Mouse (Mus musculus) right cerebral cortex, adult 18-20 months (tissue): ENCODE results near the gene Mcm9.
"Not testable (repeated sequence)": the region's sequence is repeated elsewhere in the genome, so short reads cannot be mapped to it uniquely, and the experiment has no call there.

ENCODE experiments used
- DNase-seq: peaks from one replicate; pipeline ENCODE4 v3.0.0; 2022; ENCODE audit warnings: mixed read lengths

The Mcm9 gene

DNA sequence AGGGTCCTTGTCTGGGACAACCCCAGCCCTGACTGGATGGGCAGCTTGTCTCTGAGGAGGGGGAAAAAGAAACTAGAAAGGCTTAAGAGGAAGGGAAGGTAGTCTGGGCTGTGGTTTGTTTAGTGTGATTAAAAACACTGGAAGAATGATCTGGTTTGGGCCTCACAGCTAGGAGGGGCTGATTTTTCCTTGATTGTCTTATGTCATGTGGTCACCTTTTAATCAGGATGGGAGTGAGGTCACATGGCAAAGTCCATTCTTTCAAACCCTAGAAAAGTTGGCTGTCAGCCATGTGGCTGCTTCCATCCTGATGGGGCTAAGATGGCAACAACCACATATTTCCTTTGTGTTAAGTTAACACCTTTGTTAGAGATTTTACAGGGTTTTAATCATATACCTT is 61.7 kb downstream of the Mcm9 start:
- DNase-seq, result no peak

DNA sequence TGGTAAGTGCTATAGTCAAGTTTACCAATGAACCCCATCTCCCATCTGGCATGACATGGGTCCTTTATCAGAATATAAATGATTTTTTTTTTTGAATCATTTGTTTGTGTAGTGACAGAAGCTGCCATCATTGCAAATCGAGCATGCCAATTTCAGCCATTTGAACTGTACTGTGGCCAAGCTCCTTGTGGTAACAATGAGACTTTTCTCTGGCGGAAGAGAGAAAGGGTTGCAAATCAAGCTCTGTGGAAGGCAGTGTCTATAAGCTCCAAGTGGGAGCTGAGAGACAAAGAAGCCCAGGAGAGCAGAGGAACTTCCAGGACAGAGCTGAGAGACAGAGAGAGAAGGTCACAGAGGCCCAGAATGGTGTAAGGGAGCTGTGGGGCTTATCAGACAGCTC is 64.7 kb downstream of the Mcm9 start:
- DNase-seq, result no peak

GRCm38 (mm10) chr10:53562001-53562400 is 68.2 kb downstream of the Mcm9 start:
- no peak for DNase-seq

GRCm38 (mm10) chr10:53537596-53537995 is 92.6 kb downstream of the Mcm9 start:
- no peak for DNase-seq

- no peak for DNase-seq
These were observed 97.9 kb downstream of the Mcm9 start for GRCm38 (mm10) chr10:53532297-53532696.

DNA sequence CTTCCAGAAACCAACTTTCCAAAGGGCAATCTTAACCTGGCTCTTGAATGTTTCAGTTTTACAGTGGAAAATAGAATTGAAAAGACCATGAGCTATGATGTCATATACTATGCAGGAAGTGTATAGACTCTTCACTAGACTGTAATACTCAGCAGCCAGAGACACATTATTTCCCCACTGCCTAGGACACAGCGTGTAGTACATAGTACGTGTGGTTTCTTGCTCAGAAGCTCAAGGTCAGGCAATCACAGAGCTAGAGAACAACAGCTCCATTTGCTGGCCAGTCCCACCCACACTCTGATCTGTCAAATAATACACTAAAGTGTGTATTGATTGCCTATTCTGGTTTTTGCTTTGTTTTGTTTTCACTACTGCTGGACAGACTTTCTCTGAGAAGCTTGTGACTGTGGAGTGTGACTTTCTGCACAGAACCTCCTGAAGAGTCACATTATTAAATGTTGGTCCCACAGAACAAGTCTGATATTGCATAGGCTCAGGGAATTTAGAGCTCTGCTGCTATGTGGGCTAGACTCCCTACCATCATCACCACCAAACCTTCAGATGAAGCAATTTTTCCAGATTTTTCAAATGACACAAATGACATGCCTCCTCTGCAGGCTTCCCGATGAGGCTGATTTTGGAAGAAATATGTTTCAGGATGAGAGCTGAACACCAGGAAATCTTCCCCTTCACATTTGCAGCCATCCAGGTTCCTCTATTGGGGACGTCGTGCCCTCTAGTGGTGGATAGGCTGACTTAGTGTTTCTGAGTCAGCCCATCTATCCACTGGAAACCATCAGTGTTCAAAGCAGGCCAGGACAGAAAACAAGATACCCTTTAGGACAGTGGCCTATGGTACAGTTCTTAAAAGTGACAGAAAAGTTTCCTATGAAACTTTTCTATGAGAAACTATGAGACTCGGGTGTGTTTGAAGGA is 102.1 kb downstream of the Mcm9 start:
- peak; percentile 74 for DNase-seq

DNA sequence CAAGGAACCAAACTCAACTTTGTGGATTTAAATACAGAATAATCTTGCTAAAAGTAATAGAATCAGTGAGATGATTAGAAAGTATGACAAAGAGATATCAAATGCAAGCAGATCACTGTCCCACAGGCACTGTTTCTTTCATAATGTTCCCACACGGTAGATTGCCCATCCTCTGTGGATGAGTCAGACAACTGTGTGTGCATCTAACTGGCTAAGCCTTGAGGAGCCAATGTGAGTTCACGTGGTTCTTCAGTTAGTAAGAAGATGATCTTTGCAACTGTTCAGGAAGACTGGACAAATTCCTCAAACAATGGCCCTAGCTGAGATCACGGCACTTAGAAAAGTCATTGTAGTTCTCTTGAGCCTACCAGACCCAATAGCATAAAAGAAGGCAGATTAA is 102.9 kb downstream of the Mcm9 start:
- no peak for DNase-seq

DNA sequence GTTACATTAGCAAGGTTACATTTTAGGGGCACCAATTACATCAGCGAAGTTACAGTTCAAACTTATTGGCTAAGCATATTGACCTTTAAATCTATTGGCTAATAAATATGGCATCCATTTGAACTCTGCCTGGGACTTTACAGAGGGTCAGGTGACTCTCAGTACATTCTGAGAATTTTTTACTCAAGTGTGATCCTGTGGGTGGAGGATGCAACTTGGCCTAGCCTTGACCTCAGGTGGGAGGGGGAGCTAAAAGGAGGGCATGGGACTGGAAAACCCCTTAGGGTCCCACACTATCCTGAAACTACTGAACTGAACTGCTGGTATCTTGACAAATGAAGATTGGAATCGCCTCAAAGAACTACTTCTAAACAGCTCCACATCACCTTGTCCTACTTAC is 103.9 kb downstream of the Mcm9 start:
- DNase-seq, result no peak

DNA sequence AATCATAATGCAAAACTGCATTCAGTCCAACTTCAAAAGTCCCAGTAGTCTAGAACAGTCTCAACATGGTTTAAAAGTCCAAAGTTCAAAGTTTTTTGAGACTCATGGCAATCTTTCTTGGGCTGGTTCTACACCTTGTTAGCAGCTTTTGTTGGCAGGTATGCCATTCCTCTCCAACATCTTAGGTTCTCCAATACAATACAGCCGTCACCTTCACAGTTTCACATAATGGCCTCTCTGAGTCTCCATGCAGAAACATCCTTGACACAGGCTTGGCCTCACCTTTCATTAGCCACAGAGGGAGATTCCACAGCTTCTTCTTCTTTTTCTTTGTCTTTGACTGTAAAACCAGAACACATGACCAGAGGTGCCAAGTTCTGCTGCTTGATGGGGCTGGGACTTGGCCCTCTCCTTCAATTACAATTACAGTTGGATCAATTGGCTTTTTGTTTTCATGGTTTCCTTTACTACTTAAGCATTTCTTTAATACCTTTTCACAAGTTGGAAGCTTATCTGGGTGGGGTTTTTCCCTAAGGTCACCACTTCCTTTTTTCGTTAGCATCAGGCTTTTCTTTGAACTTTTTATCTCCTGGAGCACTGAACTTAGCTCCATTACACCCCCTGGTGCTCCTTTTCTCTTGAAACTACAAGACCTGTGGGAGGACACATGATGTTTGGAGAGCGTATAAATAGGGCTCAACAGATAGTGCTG is 104.8 kb downstream of the Mcm9 start:
- no peak for DNase-seq

- no peak for DNase-seq
These were observed 110.9 kb downstream of the Mcm9 start for GRCm38 (mm10) chr10:53519068-53519954.

DNA sequence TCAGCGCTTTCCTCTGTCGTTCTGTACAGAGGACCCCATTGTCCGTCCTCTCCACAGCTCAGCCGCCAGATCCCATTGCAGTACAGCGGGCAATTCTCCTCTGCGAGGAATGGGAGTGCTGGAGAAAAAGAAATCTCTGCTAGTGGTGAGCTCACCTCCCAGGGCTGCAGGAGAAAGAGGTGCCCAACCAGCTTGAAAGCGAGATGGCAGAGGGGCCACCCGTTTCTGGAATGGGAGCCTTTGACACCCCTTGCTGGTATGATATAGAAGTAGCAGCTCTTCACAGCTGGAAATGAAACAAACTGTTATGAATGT is 111.7 kb downstream of the Mcm9 start:
- DNase-seq, result no peak

DNA sequence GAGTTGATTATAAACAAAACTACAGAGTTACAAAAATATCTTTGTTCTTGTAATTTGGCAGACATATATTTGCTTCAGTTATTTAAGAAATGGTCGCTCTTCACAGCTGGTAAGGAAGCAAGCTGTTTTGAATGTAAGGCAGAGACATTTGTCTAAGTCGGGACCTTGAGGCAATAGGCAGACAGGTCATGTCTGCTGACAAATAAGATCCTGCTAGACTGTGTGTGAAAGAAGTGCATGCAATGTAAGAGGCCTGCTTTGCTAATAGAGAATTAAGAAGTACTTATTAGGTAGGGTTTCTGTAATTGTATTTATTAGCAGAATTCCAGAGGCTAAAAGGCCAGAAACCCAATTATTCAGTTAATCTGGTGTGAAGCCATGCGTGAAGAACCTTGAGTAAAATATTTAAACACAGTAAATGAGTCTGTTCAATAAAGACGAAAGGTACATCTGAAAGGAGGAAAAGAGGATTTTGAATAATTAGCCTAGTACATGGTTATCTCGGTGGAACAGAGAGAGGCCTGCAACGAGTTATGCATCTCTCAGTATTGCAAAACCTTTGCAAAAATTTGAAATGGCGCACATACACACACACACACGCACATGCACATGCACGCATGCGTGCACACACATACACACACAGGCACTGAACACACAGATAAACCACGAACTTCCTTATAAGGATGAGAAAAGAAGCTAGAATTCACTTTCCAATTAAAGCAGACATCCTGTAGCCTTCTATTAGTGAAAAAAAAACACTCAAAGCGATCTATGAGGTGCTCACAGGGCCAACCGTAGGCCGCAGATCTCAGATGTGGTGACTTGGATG is 112.3 kb downstream of the Mcm9 start:
- no peak for DNase-seq

GRCm38 (mm10) chr10:53512491-53512890 is 117.7 kb downstream of the Mcm9 start:
- no peak for DNase-seq

DNA sequence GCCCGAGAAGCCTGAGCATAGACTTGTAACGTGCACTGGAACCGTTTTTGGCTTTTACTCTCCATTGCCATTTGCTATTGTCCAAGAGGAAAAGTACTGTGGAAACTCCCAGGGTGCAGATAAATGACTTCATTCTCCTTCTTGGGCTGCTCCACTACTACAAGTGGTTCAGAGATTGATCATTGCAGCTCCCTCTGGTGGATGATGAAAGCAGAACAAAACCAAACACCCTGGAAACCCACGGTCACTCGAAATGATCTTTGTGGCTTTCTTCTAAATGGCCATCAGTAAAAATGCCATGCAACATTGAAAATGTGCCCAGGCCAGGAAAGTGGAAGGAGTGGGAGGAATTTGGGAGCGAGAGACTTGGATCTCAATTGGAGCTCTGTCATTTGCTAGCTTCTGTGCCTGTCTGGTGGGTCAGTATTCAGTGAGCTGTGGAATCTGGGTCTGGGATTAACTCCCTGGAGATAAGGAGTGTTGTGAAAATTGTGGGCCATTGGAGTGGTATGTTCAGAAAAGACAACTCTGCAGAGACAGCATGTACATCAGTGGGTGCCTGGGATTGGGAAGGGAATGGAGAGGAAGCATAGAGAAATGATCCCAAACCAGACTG is 121.0 kb downstream of the Mcm9 start:
- DNase-seq, result peak; percentile 63

GRCm38 (mm10) chr10:53508676-53509075 is 121.6 kb downstream of the Mcm9 start:
- DNase-seq, result no peak

DNA sequence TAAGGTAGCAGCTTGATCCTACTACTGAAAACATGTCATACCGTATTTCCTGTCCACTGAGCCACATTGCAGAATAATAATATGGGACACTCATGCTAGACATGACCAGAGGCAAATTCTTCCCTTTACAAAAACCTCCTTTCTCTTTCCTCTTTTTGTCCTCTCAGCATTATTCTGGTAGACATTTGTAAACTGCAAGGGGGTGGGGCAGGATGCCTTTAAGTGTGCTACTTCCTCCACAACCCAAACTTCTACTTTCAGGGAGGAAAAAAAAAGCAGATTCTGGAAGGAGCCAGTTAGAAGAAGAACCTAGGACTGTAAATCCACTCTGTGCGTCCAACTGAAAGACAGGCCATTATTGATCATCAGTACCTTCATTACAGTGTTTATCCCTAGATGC is 124.7 kb downstream of the Mcm9 start:
- no peak for DNase-seq

GRCm38 (mm10) chr10:53505069-53505468 is 125.2 kb downstream of the Mcm9 start:
- no peak for DNase-seq

GRCm38 (mm10) chr10:53502875-53503816 is 127.1 kb downstream of the Mcm9 start:
- DNase-seq, result peak; percentile 42

GRCm38 (mm10) chr10:53502471-53502870 is 127.8 kb downstream of the Mcm9 start:
- DNase-seq, result no peak

DNA sequence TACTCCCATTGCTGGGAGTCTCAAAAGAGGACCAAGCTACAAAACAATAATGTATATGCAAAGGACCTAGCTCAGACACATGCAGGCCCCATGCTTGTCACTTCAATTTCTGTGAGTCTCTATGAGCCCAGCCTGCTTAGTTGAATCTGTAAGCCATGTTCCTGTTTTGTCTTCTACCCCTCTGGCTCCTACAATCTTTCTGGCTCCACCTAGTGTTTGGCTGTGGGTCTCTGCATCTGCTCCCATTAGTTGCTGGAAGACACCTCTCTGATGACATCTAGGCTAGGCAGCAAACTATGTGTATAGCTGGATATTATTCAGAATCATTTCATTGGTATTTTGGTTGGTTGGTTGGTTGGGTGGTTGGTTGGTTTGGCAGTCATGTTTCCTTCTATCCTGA is 130.7 kb downstream of the Mcm9 start:
- peak; percentile 14 for DNase-seq

- not testable (repeated sequence) for DNase-seq
These were observed 134.9 kb downstream of the Mcm9 start for GRCm38 (mm10) chr10:53495349-53495748.
